Mouse (Mus musculus): ENCODE measurements around the gene Nol6. TPM values are rescaled to one million over a fixed set of nuclear protein-coding genes. Genes with fewer than 3 reads are reported as not detected.

Nol6 gene
- polyA plus RNA-seq, 1 experiment from 2014 or later = 21.9 TPM

DNA sequence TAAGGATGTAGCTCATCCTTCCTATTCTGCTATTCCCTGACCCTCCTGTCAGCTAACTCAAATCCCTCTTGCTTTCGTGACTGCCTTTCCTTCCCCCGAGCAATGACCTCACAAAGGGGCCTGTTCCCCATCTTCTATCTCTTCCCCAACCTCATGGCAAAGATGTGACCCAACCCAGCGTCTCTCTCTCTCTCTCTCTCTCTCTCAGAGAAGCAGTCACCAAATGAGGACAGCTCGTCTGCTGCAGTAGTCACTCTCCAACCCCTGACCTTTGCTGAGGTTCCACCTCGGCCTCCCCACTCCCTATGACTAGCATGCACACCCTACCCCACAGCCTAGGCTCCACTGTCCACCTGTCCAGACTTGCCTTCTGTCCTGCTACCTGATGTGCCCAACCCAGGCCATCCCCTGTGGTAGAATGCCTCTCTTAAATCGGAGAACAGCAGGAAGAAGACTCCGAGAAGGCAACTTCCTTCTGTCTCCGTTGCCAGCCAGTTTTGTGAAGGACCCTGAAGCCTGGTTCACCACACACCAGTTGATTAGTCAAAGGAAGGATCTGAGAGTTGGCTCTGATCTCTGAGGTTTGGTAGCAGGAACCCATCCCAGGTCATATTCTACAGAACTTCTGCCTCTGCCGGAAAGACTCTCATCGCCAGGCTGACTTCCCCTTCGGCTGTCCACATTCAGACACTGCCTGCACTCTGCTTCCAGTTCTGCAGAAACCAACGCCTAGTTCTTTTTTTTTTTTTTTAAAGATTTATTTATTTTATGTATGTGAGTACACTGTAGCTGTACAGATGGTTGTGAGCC is 51.0 kb downstream of the Nol6 start:
- no peak for ATAC-seq (ENCODE audit: borderline replicate concordance, extremely low read depth, low FRiP score, low TSS enrichment)
- Histone ChIP-seq H3K27me3 (no peaks in the 10 kb centered on the region), H3K36me3 (no peaks in the 10 kb centered on the region), H3K4me3 (no peak overlapping the region), H3K9ac (no peak overlapping the region), H3K27ac (no peak overlapping the region), H3K4me1 (no peaks in the 10 kb centered on the region), H3K9me3 (no peaks in the 10 kb centered on the region), H3K4me2 (no peak overlapping the region)
- 72% methylated on average over 12 of the region's 12 CpGs for WGBS

GRCm38 (mm10) chr4:41071500-41072429 is 52.5 kb downstream of the Nol6 start:
- 68% methylated on average over 14 of the region's 14 CpGs for WGBS
- Histone ChIP-seq H3K27ac (no peak overlapping the region), H3K27me3 (no peaks in the 10 kb centered on the region)

DNA sequence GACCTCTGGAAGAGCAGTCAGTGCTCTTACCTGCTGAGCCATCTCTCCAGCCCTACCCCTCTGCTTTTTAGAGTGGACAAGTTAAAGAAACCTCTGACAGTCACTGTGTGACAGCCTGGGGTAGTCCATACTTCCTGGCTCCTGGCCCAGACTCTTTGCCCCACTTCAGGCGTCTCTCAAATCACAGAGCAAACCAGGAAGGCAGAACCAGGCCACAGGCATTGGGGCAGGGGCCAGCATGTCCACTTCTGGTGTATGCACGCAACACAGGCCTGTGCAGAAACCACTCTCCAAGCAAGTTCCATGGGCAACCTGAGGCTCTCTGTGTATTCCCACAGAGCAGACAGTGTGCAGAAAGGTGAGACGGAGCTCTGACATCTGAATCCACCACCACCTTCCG is 59.1 kb downstream of the Nol6 start:
- no peak overlapping the region for H3K4me3 ChIP-seq
- H3K9me3 ChIP-seq = no peaks in the 10 kb centered on the region
- 67% methylated on average over 4 of the region's 4 CpGs for WGBS
- H3K9ac ChIP-seq = no peak overlapping the region
- H3K36me3 ChIP-seq = no peaks in the 10 kb centered on the region
- 0 out of 2 replicates have a peak, but pooled peaks cover 6% of the 10 kb centered on the region for H3K4me1 ChIP-seq
- ATAC-seq (ENCODE audit: borderline replicate concordance, extremely low read depth, low FRiP score, low TSS enrichment) = 0 out of 2 replicates have a peak, but pooled peaks have one; percentile 19
- H3K27me3 ChIP-seq = no peaks in the 10 kb centered on the region; the same call in 1 of the 2 replicates
- H3K4me2 ChIP-seq = no peak overlapping the region
- H3K27ac ChIP-seq = no peak overlapping the region

More at GRCm38 (mm10) chr4:41071500-41072429, 52.5 kb downstream of the Nol6 start:
- Histone ChIP-seq H3K36me3 (no peaks in the 10 kb centered on the region), H3K9me3 (no peaks in the 10 kb centered on the region), H3K9ac (no peak overlapping the region), H3K4me2 (no peak overlapping the region), H3K4me3 (no peak overlapping the region), H3K4me1 (no peaks in the 10 kb centered on the region)
- no peak for ATAC-seq (ENCODE audit: borderline replicate concordance, extremely low read depth, low FRiP score, low TSS enrichment)

Other genes with a start within 250 kb of the Nol6 start
- 0.75 and 0.98 TPM in 2 replicates for gene Spink4, start 204.4 kb downstream of the Nol6 start, polyA plus RNA-seq (2015; fragmentation: Nextera tagmentation; extraction: Ambion mirVana)
- gene Bag1, start 176.2 kb downstream of the Nol6 start, polyA plus RNA-seq (2015; fragmentation: Nextera tagmentation; extraction: Ambion mirVana) = 207 and 208 TPM in 2 replicates
- 105 and 112 TPM in 2 replicates for gene Chmp5, start 176.0 kb downstream of the Nol6 start, polyA plus RNA-seq (2015; fragmentation: Nextera tagmentation; extraction: Ambion mirVana)
- 77.6 and 80.9 TPM in 2 replicates for gene Nfx1, start 153.5 kb downstream of the Nol6 start, polyA plus RNA-seq (2015; fragmentation: Nextera tagmentation; extraction: Ambion mirVana)
- 0.28 TPM in 1 of 2 replicates, not detected in the other for gene Aqp7, start 76.3 kb downstream of the Nol6 start, polyA plus RNA-seq (2015; fragmentation: Nextera tagmentation; extraction: Ambion mirVana)
- 1.3 and 2.2 TPM in 2 replicates for gene Aqp3, start 26.3 kb downstream of the Nol6 start, polyA plus RNA-seq (2015; fragmentation: Nextera tagmentation; extraction: Ambion mirVana)
- 75.3 and 82.0 TPM in 2 replicates for gene Ube2r2, start 11.3 kb upstream of the Nol6 start, polyA plus RNA-seq (2015; fragmentation: Nextera tagmentation; extraction: Ambion mirVana)
- 55.1 and 55.9 TPM in 2 replicates for gene Ubap2, start 150.7 kb upstream of the Nol6 start, polyA plus RNA-seq (2015; fragmentation: Nextera tagmentation; extraction: Ambion mirVana)
- gene Dcaf12, start 190.4 kb upstream of the Nol6 start, polyA plus RNA-seq (2015; fragmentation: Nextera tagmentation; extraction: Ambion mirVana) = 67.5 and 67.6 TPM in 2 replicates
- gene Ubap1, start 224.5 kb upstream of the Nol6 start, polyA plus RNA-seq (2015; fragmentation: Nextera tagmentation; extraction: Ambion mirVana) = 47.7 and 53.9 TPM in 2 replicates